Mouse (Mus musculus) adrenal gland, adult 18-20 months (tissue): ENCODE measurements around the gene Osbpl5. TPM values are rescaled to one million over a fixed set of nuclear protein-coding genes. Genes with fewer than 3 reads are reported as not detected.

ENCODE experiments used
- DNase-seq, 2 experiments: peaks; one replicate each; pipeline ENCODE4 v3.0.0; 2021 to 2022; ENCODE audit warnings: low spot score in 2 of 2
- total RNA-seq, 2 experiments: library from RNA; stranded (reverse); gene quantifications; 1 replicate in 1 of 2; 2 replicates in 1 of 2; pipeline ENCODE4 v1.2.3; 2021

Gene Osbpl5
- total RNA-seq, 2 experiments from 2014 or later = 24.5 to 29.1 TPM

DNA sequence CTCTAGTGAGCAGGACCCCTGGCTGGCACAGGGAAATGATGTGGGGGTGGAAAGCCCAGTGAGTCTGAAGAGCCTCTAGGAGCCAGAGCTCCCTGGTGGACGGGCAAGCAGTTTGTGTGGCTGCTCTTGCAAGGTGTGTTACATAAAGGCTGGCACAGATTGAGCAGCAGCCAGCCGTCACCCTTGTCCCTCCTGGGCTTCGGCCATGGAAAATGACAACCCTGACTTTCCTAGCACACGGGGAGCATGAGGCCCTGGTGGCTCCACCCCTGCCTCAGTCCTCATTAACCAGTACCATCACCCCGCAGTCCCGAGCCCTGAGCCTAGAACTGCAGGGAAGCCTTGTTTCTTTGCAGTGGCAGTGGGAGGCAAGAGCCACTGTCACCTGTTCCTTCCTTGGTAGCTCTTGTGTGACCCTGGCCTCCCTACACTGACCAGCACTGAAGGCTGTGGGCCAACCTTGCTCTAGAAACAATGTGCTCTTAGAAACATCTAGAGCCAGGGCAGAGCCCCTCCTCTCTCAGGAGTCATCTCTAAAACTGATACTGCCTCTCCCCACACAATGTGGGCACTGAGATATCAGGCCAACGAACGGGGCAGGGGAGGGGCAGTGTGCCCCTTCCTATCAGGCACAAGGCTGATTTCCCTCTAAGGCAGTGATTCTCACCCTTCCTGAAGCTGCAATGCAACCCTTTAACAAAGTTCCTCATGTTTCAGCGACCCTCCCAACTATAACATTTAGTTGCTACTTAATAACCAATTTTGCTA is 1.2 kb downstream of the Osbpl5 start:
- DNase-seq = no peak

DNA sequence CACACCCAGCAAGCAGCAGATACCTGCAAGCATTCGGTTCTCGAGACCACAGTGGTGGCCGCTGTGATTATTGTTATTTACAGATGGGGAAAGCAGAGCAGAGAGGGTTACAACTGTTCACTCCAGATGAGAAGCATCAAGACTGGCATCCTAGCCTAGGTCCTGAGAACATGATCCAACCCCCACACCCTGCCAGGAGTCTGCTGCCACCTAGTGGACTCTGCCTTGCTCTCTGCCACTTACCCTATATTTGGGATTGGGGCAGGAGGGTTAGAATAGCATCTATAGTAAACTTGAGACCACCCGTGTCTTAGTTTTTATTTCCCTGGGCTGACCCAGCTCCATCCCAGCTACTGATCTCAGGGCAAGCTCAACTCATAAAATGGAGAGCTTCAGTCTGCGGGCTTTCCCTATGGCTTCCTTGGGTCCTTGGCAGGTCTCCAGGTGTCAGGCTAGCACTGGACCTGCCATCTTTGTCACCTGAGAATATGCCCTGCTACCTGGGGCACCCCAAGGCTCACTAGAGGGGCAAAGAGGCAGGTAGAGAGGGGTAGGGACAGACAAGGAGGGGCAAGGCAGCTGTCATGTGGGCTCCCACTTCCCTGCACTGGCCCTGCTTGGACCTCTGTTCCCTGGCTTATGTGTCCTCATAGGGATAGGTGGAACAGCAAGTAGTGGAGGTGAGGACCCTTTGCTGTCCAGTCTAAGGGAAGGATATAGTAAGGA is 2.6 kb downstream of the Osbpl5 start:
- DNase-seq = peak in 1 of 2 experiments; percentile 52

DNA sequence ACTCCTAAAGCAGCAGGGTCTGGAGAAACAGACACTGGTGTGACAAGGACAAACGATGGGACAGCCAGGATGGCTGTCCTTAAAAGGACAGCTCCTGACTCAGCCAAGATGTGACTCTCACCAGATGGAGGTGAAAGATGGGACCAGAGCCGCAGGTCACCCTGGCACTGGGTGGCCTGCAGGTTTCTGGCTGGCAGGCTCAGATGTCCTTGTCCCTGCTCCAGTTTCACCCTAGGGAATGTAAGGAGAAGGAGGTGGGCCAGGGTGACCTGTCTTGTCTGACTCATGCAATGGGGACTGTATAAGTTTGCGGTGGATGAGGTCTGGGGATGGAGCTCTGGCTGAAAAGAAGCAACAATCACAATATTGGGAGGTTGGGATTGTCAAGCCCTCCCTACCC is 4.2 kb downstream of the Osbpl5 start:
- no peak for DNase-seq

DNA sequence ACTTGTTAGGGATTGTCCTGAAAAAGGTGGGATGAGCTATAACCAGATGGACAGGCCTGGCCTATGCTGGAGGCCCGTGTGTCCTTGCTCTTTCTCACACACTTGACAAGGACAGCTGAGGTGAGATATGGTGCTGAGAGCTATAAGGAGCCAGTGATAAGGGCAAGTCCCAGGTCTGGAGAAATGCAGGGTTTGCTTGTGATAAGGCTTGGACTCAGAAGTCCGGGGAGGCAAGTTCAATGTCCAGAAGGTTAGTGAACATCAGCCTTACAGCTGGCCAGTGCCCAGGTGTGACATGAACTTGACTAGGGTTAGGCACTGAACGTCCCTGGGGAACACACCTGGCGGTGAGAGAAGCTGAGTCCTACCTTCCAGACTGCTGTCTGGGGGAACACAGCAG is 4.7 kb downstream of the Osbpl5 start:
- DNase-seq = no peak

DNA sequence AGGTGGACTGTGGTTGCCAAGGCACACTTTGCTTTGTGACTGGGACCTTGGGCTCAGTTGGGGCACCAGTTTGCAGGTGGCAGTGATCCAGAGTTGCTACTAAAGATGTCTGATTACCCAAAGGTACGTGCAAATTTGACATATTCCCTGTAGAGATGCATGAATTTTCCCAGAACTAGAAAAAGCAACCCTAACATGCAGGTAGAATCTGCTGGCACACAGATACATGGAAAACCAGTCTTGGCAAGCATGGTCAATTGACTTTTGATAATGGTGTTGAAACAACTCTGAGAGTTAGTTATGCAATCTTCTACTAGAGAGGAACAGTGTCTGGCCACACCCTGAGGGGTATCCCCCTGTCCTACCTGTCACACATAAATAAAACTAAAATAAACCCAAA is 5.4 kb downstream of the Osbpl5 start:
- DNase-seq = no peak

DNA sequence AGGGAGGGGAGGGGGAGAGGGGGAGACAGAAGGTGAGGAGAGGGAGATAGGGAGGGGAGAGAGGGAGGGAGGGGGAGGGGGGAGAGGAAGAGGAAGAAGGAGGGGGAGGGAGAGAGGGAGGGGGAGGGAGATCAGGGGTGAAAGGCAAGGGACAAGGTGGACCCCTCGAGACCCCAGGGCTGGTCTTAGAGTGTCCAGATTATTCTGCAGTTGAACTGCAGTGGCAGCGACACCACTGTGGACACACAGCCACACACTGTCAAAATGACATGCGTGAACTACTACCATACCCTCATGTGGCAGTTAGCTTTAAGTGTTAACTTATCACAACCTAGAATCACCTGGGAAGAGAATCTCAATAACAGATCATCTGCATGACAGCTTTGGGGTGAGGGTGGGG is 7.7 kb downstream of the Osbpl5 start:
- no peak for DNase-seq

DNA sequence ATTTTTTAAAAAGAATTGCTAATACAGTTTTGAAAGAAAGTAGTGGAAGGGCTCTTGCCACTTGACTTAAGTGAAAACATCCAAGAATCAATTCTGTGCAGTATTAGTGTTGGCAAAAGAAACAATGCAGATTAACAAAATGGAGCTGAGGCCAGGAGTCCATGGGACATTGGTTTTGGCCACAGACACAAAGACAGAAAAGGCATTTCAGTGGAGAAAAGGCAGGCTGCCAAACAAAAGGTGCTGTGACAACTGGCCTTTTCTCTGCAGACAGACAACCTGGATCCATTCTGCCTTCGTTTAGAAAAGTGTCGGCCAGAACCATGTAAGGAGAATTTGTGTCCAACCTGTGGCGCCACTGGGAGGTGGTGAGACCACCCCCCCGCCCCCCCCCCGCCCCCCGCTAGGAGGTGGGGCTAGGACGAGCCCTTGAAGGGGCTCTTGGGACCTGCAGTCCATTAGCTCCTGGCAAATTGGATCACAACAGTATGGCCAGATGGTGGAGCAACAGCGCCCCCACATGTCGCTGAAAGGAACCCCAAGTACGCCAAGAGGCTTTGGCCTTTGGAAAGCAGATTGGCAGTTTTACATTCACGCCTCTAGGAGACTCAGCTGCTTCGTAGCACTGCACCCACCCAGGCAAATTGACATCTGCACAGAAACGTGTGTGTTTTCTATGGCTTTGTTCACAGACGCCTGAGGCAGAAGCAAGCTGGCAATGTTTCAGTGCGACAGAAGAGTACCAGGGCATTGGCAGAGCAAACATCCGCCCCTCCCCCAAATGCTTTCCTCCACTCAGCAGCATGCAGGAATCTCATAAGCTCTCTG is 8.5 kb downstream of the Osbpl5 start:
- peak; percentile 86 to 89 for DNase-seq

DNA sequence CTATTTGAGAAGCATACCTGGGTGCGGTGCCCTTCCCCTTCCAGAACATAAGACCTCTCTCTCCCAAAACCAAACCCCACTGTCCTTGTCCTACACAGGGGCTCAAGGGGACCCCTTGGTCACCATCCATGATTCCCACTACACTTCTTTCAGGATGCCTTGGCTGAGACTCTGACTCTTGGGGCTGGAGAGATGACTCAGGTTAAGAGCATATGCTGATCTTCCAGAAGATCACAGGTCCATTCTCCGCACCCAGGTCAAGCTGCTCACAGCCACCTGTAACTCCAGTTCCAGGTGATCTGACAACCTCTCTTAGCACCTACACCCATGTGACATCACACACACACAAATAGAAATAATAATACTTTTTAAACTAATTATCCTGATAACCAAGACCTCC is 16.1 kb downstream of the Osbpl5 start:
- no peak for DNase-seq

DNA sequence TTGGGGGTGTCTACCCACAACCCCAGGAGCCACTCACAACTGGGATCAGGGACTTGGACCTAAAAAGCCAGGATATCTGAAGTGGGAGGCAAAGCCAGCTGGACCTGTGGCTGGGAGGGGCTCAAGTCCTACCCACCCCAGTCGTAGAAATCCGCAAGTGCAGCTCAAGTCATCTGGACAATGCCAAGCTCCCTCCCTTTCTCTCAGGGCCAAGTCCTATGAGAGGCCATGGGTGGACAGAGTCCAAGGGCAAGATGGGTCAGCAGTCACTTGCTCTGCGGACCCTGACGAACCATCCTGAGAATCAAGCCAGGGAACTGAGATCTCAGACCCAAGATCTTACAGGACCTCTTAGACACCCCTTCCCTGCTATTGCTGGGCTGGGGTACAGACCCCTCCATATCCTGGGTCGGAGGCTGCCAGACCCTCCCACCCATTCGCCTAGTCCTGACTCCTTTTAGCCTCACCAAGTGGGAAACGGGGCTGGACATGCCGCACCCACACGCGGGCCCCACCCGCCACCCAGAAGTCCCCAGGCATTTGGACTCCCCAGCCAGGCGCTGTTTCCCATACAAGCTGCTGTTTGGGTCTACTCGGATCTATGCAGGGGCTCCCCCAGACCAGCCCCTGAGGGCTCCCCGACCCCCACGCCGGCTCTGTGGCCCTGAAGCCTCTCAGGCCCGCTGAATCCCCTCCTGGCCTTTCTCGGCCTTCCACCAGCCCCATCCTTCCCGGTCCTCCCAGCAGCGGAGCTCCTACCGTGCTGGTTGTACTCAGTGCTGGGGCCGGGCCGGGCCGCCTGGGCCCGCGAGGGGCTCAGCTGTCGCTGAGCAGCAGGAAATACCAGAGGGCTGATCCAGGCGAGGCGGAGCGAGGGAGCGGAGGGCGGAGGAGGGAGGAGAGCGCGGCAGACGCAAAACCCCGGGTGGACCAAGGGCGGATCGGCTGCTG is 17.0 kb downstream of the Osbpl5 start:
- DNase-seq = peak; percentile 75 to 78

DNA sequence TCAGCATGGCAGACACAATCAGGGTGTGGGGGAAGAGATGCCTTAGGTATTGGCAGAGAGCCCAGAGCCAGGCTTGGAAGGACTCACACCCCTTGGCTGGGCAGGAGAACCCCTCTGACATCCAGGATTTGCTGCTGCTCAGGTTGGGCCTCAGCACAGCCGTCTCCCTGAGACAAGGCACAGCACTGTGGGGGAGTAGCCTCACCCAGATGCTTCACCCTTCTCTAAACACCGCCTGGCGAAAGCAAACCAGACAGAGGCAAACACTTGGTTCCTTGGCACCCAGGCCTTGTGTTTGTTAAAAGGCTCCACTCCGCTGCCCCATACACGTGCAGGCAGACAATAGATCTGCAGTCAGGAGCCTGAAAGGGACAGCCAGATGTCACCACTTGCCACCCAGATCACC is 18.2 kb downstream of the Osbpl5 start:
- DNase-seq = no peak

DNA sequence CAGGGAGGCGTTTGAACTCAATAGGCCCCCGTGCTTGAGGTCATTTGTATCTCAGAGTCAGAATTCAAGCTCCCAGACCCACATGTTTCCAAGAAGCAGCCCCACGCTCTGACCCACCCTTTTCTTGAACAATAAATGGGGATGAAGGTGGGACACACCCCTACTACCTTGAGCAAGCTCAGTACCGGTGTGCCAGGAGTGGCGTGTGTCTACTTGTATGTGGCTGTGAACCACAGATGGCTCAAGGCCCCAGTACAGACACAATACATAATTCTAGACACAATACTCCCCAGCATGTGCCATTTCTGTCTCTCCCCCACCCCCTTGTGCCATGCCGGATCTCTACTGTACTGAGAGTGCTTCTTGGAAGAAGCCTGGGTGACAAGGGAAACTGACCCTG is 18.6 kb downstream of the Osbpl5 start:
- DNase-seq = no peak

DNA sequence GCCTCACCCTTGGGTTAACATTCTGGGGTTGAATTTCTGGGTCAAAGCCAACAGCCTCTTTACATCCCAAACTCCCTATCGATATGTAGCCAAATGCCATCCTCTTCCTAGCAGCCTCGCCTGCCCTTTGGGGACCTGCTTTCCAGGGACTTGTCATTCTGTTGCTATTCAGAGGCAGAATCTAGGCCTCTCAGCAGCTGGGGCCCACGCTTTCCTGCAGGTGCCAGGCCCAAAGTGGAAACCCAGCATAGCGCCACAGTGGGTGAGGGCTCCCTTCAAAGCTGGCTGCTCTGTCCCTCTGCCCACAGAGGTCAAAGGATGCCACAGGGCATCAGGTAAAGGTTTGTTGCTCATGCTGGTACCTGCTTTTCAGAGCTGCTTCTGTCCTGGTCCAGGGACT is 23.0 kb downstream of the Osbpl5 start:
- no peak for DNase-seq

DNA sequence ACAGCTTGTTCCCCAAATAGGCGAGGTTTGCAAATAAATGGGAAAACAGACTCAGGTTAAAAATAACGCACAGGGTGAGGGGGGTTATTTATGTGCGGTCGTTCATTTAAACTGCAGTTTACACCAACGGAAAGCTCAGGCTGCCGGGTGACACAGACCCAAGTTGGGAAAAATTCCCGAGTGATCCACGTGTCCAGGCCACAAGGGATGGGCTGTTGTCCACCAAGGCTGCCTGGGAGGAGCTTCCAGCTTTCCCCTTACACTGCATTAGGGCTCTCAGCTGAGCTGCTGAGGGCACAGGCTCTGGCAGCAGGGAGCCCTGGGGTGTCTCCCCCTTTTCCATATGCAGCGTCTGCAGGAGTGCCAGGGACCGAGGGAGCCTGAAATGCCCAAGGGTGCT is 26.9 kb downstream of the Osbpl5 start:
- no peak for DNase-seq

DNA sequence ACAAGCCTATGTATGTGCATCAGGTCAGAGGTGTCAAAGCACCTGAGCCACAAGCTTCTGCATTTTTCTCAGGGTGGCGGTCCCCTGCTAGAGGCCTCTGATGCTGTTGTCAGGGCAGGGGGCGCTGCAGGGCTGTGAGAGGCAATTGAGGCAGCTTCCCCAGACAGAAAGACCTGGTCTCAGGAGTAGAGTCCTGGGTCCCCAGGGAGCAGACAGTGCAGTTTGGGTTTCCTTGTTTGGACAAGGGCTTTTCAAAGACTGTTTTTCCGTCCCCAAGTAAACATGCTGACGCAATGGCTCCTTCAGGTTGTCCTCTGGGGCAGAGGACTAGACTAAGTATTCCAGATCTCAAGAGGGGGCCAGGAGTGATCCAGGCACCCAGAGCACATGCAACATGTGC is 30.4 kb downstream of the Osbpl5 start:
- no peak for DNase-seq

DNA sequence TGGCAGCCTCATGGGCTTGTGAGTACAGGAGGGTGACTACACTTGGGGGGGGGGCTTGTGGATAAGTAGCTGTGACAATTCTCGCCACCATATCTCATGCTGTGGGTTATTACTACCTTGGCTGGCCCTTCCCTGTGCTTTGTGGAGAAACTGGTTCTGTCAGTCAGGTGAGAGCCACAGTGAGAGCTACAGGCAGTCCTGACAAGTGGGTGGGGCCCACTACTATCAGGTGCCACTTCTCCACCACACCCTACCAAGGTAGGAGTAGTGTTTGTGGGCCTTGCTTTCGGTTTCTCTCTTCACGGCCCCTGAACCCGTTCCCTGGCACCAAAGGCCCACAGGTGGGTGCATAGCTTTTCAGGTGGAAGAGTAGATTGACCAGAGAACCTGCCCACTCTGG is 32.9 kb downstream of the Osbpl5 start:
- no peak for DNase-seq

DNA sequence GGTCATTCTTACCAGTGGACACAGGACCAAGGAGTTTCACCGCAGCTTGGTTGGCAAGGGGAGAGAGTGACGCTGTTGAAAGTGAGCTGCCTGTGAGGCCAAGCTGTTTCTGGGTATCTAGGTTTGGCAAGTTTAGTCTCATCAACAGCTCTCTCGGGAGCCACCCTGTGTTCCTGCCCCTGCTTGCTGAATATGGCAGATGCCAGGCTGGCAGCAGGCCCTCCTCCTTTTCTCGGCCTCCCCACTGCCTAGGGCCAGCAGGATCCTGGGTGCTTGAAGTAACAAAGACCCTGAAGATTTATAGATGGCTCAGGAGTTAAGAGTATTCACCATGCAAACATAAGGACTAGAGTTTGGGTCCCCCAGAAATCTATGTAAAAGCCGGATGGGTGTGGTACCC is 34.1 kb downstream of the Osbpl5 start:
- DNase-seq = no peak

DNA sequence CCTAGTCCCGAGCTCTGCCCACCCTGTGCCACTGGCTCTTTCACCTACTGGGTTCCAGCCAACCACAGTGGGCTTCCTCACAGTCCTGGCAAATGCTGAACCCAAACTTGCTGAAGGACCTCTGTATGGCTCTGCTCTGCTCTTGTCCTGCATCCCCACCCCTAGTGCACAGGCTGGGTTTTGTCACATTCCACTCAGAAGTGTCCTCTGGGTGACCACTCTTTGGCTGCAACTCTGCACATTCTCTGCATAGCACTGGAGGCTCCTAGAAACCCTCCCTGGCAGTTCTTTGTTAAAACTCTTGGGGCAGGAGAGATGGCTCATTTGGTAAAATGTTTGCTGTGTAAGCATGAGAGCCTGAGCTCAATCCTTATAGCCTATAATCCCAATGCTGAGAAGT is 39.0 kb downstream of the Osbpl5 start:
- DNase-seq = no peak

DNA sequence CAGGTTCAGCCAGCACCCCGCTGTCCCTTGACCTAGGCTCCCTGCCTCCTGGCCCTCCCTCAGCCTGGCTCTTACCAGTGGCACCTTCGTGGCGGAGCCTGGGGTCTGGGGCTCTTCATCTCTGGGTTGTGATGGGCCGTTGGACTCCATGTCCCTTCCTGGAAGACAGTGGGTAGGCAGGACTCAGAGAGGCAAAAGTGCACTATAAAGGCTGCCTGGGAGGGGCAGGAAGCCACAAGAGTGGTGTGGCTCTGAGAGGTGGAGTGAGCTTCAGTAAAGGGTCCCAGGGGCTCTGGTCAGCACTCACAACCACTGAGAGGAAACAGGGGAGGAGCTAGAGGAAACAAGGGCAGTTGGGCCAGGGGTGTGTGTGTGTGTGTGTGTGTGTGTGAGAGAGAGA is 43.4 kb downstream of the Osbpl5 start:
- no peak for DNase-seq

DNA sequence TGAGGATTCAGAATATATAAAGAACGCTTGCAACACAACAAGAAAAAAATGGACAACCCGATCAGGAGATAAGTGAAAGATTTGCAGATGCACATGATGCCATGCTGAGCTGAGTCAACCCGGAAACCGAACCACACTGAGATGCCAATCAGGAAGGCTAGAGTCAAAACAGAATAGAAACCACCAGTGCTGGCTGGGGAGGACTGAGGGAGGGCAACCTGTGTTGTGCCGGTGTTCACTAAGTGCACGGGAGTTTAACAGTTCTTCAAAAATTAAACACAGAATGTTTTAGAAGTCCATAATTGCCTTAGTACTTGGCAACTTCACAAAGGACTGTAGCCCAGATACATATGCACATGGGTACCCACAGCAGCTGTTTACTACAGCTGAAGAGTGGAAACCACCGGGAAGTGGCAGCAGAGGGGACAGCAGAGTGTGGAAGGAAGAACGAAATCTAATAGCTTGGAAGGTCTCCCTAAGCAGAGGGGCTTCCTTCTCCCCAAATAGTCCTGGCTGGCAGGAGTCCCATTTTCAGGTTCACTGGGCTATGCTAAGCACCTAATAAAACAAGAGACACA is 43.9 kb downstream of the Osbpl5 start:
- no peak for DNase-seq

DNA sequence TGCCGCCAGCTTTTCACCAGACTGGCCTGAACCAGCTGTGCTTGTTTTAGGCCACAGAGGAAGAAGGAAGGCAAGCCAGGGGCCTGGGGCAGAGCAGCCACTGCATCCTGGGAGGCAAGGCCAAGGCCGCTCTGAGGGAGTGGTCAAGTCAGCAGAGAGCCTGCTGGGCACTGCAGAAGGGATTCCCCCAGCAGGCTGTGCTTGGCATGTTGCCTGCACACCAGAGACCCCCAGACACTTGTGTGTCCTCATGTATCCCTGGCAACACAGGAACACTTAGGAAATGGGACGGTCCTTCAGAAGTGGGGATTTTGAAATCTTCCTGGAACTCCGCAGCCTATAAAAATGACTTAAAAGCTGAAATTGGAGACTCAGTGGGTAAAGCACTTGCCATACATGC is 44.8 kb downstream of the Osbpl5 start:
- no peak for DNase-seq
